Mouse (Mus musculus): ENCODE measurements around the gene Esp36. TPM values are rescaled to one million over a fixed set of nuclear protein-coding genes. Genes with fewer than 3 reads are reported as not detected.
"Not testable (repeated sequence)": the region's sequence is repeated elsewhere in the genome, so short reads cannot be mapped to it uniquely, and the experiment has no call there.

Gene Esp36
- total RNA-seq (2021): not detected

- DNase-seq: no peak
Measured at GRCm38 (mm10) chr17:38420085-38420484, at the start of gene Esp36. Esp36 (minus strand) TSS chr17:38420185.

- not testable (repeated sequence) for DNase-seq
Measured at GRCm38 (mm10) chr17:38456206-38456605, 36.2 kb upstream of the Esp36 start.

GRCm38 (mm10) chr17:38450688-38451087, 30.7 kb upstream of the Esp36 start:
- no peak for DNase-seq

GRCm38 (mm10) chr17:38406135-38406534, 13.8 kb downstream of the Esp36 start:
- no peak for DNase-seq

GRCm38 (mm10) chr17:38391821-38392220, 28.2 kb downstream of the Esp36 start:
- DNase-seq: no peak

Other genes with a start within 250 kb of the Esp36 start
- not detected for gene Olfr134, start 248.8 kb downstream of the Esp36 start, total RNA-seq (2021)
- not detected for gene Olfr135, start 215.8 kb downstream of the Esp36 start, total RNA-seq (2021)
- not detected for gene Olfr138, start 159.2 kb downstream of the Esp36 start, total RNA-seq (2021)
- not detected for gene Olfr137, start 112.6 kb downstream of the Esp36 start, total RNA-seq (2021)
- not detected for gene Olfr136, start 90.4 kb downstream of the Esp36 start, total RNA-seq (2021)
- not detected for gene Esp34, start 134.0 kb upstream of the Esp36 start, total RNA-seq (2021)
- not detected for gene Esp31, start 219.3 kb upstream of the Esp36 start, total RNA-seq (2021)

Measured in layer of hippocampus, postnatal 36 days (tissue).